Mouse (Mus musculus) erythroblast, adult 5-6 weeks (primary cell): ENCODE measurements around the gene Ube3b. TPM values are rescaled to one million over a fixed set of nuclear protein-coding genes. Genes with fewer than 3 reads are reported as not detected.

Experiments used
- ATAC-seq: replicated peaks from 2 replicates; pipeline ENCODE4 v1.8.0; 2016; ENCODE audit warnings: moderate number of reproducible peaks, mild to moderate bottlenecking, moderate TSS enrichment, inconsistent platforms; ENCODE audit not compliant: poor library complexity, low FRiP score, severe bottlenecking
- total RNA-seq, 2 experiments: library from RNA; stranded (forward) in 1 of 2; stranded (reverse) in 1 of 2; fragments of 150-400 nt in 1 of 2; fragments of 200-764, 138-1000 nt in 1 of 2; gene quantifications; 2 replicates each; pipeline versions ENCODE4 v1.2.3 to v1.2.4; 2015 to 2017; ENCODE audit warnings: low replicate concordance in 2 of 2

The Ube3b gene
- total RNA-seq, 2 experiments from 2014 or later: 17.3 to 25.5 TPM

- ATAC-seq: no peak
Observed at GRCm38 (mm10) chr5:114467430-114467829, 87.0 kb downstream of the Ube3b start.

- ATAC-seq: no peak
Observed at GRCm38 (mm10) chr5:114468007-114468406, 87.6 kb downstream of the Ube3b start.

GRCm38 (mm10) chr5:114470359-114470758, 90.0 kb downstream of the Ube3b start:
- no peak for ATAC-seq

Other genes starting within 250 kb of the Ube3b start
- 0.21 TPM in 1 of 2 replicates, not detected in the other for gene Acacb, start 234.1 kb upstream of the Ube3b start, total RNA-seq (2015; ENCODE audit: low replicate concordance)
- 0.14 TPM in 1 of 2 replicates, not detected in the other for gene Acacb, start 234.1 kb upstream of the Ube3b start, total RNA-seq (2017; ENCODE audit: low replicate concordance)
- not detected in 2 replicates for gene Foxn4, start 106.8 kb upstream of the Ube3b start, total RNA-seq (2015; ENCODE audit: low replicate concordance)
- not detected in 2 replicates for gene Foxn4, start 106.8 kb upstream of the Ube3b start, total RNA-seq (2017; ENCODE audit: low replicate concordance)
- gene Myo1h, start 91.4 kb upstream of the Ube3b start, total RNA-seq (2015; ENCODE audit: low replicate concordance): not detected in 2 replicates
- 0.84 TPM in 1 of 2 replicates, not detected in the other for gene Myo1h, start 91.4 kb upstream of the Ube3b start, total RNA-seq (2017; ENCODE audit: low replicate concordance)
- gene Kctd10, start 99 bp upstream of the Ube3b start, total RNA-seq (2015; ENCODE audit: low replicate concordance): 5.2 and 7.3 TPM in 2 replicates
- 10.6 and 15.4 TPM in 2 replicates for gene Kctd10, start 99 bp upstream of the Ube3b start, total RNA-seq (2017; ENCODE audit: low replicate concordance)
- gene Mmab, start 63.5 kb downstream of the Ube3b start, total RNA-seq (2015; ENCODE audit: low replicate concordance): 0.38 and 1.0 TPM in 2 replicates
- gene Mmab, start 63.5 kb downstream of the Ube3b start, total RNA-seq (2017; ENCODE audit: low replicate concordance): 0.26 and 1.4 TPM in 2 replicates
- gene Mvk, start 63.7 kb downstream of the Ube3b start, total RNA-seq (2015; ENCODE audit: low replicate concordance): 2.1 TPM in 1 of 2 replicates, not detected in the other
- 2.0 TPM in 1 of 2 replicates, not detected in the other for gene Mvk, start 63.7 kb downstream of the Ube3b start, total RNA-seq (2017; ENCODE audit: low replicate concordance)
- gene Fam222a, start 187.4 kb downstream of the Ube3b start, total RNA-seq (2015; ENCODE audit: low replicate concordance): 1.2 TPM in 1 of 2 replicates, not detected in the other
- not detected in 2 replicates for gene Fam222a, start 187.4 kb downstream of the Ube3b start, total RNA-seq (2017; ENCODE audit: low replicate concordance)